Mouse (Mus musculus) layer of hippocampus, postnatal 10 days (tissue): ENCODE measurements at regions not wholly inside any gene's neighbourhood (a gene's known extent, or its start where the extent isn't known, plus 50 kb on each side); places are given as distances from the start of the nearest gene placed in this dataset.
"Not testable (repeated sequence)": the region's sequence is repeated elsewhere in the genome, so short reads cannot be mapped to it uniquely, and the experiment has no call there.

Experiments used
- DNase-seq, 2 experiments: peaks; one replicate each; pipeline ENCODE4 v3.0.0; 2021; ENCODE audit warnings: low spot score in 2 of 2

DNA sequence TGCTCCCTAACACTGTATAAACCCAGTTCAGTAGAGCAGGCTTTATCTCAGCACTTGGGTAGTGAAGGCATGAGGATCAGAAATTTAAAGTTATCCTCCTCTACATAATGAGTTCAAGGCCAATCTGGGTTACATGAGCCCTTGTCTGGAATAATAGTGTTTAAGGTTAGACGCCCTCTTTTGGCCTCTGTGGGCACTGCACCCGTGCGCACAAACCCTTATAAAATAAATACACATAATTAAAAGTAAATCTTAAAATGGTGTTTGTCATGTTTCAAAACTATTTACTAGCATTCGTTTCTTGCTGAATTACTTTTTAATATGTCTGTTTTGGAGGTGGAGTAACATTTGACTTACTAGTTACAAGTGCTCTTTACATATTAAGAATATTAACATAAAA lies 271.2 kb downstream of the Cyp26b1 start:
- DNase-seq = no peak

DNA sequence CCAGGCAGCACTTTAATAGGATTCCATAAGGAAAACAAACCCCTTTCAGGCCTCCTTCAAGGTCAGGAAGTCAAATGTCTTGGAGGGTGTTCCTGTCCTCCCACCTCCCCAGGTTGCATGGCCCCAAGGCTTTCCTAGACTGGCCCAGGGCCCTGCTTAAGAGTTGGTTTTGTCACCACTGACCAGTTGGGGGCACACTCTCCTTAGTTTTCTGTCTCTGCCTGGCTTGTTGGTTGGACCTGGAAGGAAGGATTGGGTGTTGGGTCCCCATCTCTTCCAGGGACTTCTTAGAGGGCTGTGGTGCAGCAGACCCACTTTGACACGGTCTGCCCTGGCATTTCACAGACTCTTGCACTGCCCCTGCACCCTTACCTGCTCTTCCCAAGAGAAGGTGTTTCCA lies 273.1 kb downstream of the Cyp26b1 start:
- peak in 1 of 2 experiments; percentile 52 for DNase-seq

DNA sequence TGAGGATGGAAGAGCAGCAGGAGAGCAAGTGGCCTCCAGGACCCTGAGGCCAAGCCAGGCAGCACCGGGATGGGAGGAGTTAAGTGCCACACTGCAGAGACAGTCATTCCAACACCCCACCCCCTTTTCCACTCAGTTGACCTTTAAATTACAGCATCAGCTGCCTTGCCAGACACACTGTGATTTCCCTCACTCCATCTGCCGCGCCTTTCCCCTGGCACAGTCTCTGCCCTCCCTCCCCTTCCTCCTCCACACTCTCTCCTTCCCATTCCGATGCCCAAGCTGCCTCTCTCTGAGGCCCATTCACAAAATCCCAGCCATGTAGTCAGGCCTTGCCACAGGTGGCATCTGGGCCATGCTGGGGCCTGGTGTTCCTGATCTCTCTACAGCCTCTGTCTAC lies 274.9 kb downstream of the Cyp26b1 start:
- peak; percentile 70 to 76 for DNase-seq

DNA sequence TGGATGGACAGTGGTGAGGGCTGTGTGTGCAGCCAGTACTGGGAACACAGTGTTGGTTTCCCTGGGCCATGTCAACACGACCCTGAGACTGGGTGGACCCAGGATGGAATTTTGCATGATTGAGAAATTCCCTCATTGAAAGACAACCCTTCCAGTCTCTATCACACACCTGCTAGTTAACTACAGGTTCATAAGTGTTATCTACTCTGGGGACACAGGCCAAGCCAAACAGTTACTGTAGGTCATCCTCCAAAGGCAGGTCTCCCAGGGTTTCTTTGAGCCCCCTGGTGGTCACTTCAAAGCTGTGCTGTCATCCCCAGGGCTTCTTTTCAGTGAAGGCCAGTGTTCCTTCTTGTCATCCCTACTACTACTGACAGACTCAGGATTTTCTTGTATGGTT lies 276.7 kb downstream of the Cyp26b1 start:
- DNase-seq = no peak

DNA sequence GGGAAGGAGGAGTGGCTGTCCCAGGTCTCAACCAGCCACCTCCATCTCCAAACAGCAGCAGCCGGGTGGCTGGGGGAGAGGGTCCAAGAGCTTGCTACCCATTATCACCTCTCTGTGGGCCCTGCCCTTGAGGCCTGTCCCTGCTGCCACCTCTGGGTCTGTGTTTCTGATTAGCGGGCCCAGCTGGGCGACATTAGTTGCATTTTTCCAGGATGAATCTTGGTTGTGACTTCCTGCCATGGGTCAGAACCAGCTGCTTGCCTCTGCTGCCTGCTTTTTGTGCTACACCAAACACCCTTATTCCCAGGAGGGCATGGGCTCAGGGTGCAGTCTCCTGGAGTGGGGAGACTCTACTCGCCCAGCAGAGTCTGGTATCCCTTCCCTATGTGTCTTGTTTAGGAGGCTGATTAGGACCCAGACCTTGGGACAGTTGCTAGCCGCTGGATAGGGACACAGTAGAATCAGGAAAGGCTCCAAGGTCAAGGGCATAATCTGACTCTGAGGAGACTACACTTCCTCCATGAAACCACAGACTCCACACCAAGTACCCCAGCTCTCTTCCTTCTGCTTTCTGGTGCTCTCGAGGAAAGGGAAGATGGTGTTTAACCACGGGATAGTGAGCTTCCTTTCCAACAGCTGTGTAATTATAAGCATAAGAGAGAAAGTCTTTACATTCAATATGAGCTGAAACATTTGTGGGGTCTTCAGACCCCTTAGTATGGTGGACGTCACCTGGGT lies 278.4 kb downstream of the Cyp26b1 start:
- no peak for DNase-seq

DNA sequence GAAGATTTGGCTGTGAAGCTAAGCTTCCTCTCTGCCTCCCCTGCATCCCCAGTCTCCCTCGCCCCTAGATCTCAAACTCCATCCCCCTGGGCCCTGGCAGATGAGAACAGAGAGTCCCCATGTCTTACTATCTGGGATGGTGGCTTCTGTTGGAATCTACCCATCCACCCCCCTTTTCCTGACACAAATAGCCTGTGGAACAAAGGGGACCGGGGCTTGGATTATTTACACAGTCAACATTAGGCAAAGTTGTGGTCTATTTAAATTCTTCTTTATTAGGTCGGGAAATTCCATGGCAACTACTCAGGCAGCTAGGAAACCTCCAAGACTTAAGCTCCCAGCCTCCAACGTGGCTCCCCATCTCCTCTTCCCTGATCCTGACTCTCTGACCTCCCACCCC lies 279.9 kb downstream of the Cyp26b1 start:
- no peak for DNase-seq

DNA sequence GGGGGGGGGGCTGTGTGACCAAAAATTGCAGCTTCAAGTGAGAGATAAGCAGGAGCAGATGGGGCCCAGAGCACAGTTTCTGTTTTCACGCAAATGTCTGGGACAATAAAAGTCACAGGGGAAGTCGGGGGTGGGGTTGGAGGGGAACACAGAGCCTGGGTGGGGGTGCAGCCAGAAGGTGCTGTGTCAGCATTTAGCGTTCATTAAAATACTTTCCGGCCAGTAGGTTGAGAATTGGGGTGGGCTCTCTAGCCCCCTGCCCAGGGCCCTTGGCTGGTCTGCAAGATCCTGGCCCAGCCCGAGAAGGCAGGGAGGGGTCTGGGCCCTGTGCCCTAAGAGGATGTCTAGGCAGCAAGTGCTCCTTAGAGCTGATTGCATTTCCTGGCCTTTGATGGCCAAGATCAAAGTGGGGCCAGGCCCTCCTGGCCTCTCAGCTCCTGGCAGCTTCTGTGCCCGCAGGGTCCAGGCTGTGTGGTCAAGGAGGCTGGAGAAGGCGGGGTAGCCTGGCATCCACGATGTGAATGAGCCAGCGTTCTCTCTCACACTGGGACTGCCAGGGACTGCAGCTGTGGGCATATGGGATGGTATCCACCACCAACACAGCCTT lies 283.0 kb downstream of the Cyp26b1 start:
- no peak for DNase-seq

DNA sequence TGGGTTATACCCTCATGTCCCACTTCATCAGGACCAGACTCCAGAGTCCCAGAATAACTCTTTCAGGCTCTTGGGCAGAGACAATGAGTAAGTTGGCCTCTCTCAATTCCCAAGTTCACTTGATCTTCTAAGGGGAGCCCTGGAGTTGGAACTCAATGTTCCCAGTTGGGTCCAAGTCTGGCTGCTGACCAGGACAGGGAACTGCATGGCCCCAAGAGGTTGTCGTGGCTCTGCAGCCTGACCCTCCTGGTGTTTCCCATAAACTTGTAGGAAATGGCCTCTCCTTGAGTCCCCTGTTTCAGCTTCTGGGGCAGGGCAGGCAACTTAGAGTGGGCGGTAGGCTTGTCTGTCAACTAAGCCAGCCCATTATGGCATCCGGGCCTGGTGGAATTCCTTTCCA lies 286.2 kb downstream of the Cyp26b1 start:
- no peak for DNase-seq

DNA sequence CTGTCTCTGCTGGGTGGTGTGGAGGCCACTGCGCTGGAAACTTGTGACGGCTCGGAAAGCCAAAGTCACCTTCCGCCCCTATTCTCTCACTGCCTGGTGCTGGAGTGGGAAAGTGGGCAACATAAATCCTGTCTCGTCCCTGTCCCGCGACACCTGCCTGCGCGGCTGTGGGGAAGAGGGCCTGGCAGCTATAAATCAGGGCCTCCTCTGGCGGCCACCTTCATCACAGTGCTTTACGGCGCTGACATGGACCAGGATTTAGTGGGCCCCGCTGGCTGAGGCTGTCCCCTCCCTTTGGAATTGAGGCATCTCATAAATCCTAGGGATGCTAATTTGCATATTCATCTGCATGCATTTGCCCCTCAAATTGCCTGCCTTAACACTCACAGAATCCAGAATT lies 287.1 kb downstream of the Cyp26b1 start:
- no peak for DNase-seq

DNA sequence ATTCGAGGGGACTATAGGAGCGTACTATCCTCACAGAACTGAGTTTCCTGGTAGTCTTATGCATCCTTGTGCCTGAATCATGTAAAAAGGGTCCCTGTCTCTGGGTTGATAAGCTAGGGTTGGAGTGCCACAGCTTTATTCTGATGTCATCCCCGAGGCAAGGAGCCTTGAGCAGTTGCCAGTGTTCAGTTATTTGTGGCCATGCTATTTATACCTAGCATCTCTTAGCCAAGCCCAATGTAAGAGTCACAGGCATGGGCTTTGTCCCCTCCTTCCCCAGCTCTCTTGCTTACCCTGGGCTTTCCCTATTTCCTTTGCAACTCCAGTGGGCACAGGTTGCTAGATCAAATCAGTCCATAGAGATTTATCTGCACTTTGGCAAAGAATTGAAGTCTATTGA lies 288.6 kb downstream of the Cyp26b1 start:
- no peak for DNase-seq

DNA sequence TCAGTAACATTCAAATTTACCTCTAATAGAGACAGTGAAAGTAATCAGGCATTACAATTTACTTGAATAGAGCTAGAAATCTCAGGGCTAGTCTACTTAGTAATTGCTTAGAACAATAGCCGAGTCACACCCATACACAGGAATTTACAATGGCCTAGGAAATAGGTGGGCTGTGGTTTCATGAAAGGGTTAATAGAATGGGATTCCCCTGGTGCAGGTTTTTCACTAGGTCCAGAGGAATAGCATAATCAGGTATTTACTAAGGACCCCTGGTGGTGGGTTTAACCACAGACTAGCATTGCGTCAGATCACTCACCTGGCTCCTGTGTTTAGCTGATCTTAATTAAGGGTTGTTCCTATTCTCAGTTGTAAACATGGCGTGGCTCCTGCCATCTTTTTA lies 290.8 kb downstream of the Cyp26b1 start:
- DNase-seq = not testable (repeated sequence)

DNA sequence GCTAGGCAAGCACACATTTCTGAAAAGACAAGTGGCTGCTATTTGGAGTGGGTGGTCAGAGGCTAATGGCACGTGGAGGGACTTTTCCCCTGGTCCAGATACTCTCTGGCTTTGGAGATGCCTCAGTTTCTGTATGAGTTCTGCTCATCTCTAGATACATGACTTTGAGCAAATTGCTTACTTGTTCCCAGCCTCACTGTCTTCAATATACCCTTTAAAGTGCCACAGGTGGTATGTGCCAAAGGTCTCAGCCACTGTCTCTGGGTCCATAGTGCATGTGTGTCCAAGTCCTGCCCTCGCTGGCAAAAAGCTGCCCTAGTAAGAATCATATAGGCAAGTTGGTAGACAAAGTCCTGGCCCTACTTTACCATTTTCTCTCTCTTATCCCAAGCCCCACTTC lies 291.5 kb downstream of the Dysf start:
- DNase-seq = no peak

DNA sequence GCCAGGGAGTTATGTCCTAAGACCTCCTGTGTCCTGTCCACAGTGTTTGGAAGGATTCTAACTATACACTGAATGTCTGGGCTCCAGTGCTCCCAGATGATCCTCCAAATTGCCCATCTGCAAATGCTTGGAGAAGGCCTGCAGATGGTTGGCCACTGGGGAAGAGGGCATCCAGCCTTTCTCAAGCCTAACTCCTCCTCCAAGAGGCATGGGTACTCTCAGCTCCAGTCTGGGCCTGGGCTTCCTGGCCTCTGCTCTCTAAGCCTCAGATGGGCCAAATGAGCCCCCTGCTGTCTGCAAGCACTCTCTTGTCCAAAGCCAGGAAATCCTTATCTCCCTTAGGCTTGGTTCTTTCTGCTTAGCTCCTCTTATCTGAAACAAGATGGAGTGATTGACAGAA lies 290.8 kb downstream of the Dysf start:
- DNase-seq = no peak

DNA sequence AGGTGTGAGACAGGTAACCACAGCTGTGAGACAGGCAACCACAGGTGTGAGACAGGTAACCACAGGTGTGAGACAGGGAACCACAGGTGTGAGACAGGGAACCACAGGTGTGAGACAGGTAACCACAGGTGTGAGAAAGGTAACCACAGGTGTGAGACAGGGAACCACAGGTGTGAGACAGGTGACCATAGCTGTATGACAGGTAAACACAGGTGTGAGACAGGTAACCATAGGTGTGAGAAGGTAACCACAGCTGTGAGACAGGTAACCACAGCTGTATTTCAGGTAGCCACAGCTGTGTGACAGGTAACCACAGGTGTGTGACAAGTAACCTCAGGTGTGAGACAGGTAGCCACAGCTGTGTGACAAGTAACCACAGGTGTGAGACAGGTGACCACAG lies 265.5 kb downstream of the Dysf start:
- DNase-seq = not testable (repeated sequence)

DNA sequence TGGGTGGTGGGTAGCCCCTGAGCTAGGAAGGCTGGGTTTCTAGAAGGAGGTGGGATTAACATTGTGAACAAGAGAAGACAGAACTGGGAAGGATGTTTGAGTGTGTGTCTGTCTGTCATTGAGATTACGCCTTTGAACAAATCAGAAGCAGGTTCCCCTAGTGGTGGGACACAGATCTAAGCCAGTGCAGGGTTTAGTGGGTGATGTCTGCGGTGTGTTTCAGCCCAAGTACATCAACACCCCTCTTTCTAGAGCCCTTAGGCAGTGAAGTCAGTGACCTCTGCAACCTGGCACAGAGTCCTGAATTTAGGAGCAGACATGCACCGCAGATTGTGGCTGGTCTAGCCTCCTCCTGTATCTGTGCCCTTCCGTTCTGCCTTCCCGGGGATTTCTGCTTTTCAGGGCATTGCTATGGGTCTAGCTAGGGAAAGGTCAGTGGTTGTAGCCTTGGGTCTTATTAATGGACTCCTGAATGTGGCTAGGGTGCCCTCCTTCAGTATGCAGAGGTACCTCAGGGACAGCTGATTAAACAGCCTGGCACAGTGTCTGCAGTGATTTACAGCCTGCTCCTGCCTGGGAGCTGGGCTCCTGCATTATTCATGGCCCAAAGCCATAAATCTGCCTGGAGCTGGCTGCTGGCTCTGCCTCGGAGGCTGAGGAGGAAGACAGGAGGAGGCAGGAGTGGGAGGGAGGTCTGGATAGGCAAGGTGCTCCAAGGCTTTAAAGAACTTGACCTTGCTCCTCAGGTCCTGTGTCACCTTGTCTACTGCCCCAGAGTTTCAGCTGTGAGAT lies 264.3 kb downstream of the Dysf start:
- peak; percentile 42 to 51 for DNase-seq

DNA sequence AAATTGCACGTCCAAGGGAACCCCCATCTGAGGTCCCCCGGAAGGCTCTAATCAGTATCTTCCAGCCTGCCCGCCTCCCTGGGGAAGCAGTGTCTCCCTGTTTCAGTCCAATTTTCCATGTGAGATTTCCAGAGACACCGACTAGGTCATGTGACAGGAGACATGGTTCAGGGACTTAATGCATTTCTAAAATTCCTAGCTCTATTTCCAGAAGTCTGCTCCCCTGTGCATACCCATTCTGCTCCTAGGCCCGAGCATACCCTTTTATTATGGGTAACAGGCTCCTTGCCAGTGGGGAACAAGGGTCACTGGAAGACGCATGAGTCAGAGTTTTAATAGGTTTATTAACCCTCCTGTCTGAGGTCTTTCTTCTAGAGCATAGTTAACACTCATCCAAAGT lies 263.6 kb downstream of the Dysf start:
- no peak for DNase-seq

DNA sequence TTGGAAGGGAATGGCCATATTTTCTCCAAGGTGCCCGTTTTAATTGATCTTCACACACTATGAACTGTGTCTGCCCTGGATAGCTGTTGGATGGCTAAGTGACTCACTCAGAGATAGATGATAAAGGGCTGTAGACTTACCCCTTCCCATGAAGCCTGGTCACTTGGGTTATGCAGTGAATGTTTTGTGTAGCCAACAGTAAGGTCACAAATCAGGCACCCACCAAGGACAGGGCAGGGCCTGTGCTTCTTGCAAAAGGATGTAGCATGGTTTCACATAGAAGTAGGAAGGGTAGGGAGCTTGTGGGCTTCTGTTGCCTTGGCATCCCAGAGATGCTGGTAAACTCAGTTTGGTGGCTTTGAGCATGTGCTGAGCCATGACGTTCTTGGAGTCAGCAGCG lies 263.1 kb downstream of the Dysf start:
- DNase-seq = no peak

DNA sequence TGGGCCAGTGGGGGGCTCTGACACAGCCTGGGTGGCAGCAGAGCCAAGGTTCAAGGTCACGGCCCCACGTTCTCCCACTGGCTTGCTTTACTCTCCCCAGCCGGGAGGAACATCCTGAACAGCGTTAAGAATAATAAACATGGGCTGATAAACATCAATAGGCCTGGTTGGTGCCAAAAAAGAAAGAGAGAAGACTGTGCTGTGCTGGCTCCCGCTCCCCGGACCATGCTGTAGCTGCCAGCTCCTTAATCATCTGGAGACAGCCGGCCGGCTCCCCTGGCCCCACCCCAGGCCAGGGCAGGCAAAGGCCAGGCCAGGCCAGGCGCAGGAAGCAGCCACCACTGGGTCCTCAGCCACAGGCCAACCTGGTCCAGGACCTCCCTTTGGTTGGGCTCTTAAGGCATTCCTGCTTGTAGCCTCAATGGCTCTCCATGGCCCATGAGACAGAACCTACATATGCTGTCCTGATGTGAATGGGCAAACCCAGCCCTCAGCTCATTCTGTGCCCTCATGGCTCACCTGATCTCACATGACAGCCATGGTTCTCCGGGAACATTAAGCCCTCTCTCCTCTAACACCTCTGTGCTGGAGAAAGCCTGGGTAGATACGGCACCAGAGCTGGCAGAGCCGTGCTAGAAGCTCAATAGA lies 262.3 kb downstream of the Dysf start:
- no peak for DNase-seq

DNA sequence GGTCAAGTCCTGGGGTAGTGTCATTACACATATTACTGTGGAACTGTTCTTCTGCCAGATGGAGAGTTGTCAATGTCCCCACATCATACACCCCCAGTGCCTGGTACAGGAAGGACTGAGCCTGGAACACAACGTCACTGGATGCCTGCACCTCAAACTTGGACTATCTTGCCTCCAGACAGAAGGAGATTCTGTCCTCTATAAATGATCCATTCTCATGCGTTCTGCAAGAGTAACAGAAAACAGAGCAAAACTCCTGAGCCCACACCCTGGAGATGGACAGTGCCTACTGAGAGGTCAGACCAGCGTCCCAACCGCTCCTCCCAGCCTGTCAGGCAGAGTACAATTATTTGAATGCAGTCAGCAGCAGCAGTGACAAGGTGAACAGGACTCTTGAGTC lies 261.1 kb downstream of the Dysf start:
- no peak for DNase-seq

DNA sequence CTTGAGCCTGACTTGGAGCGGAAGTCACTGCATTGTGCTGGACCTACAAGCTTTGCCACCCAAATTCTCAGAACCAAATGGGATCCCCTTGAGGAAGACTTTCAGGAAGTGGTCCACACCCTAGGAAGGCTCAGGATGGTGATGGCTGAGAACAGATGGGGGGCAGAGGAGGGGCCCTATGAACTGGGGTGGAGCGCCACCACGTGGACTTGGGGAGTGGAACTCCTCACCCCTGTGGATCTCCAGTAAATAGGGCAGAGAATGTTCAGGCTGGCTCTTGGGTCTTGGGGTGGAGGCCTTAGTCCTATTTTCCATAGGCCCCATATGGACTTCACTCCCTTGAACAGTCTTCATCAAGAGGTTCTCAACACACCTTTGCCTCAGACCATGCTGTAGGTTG lies 260.6 kb downstream of the Dysf start:
- DNase-seq = no peak

DNA sequence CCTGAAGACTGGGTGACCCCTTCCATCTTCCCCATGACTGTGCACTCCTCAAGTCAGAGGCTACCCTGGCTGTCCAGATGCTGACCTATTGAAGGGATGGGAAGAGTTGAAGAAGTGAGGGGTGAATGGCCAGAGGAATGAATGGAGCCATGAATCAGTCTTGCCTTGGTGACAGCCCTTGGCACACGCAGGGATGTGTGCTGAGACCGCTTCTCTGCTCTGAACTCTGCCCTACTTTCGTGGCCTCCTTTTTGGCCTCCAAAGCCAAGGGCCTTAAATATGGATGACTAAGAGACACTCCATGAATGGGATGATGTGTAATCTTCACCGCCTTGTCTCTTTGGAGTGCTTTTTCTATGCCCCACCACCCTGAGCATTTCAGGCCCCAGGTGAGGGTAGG lies 259.7 kb downstream of the Dysf start:
- DNase-seq = no peak

DNA sequence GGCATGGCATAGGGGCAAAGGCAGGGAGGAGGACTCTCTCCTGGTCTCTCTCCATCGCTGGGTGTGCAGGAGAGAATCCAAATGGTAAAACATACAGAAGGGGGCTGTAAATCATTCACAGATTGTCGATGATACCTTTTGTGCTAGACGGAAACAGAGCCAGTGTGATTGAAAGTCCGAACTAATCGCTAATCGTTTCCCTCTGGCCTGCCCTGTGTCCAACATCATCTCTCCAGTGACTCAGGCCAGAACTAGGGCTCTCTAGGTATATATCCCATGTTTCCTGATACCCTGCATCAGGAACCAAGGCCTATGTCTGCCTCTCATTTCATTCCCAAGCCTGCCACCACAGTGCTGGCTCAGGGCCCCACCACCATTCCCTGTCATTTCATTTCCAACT lies 259.1 kb downstream of the Dysf start:
- DNase-seq = no peak
